Mouse (Mus musculus) bone marrow, adult 2 months (tissue): ENCODE results near the gene Slc35b4. TPM values are rescaled to one million over a fixed set of nuclear protein-coding genes. Genes with fewer than 3 reads are reported as not detected.

Experiments used
- H3K27ac ChIP-seq: fragments of 200-500 bp; 2 replicates; pipeline ENCODE4 v1.5.1; 2012; ENCODE audit warnings: low read depth, mild to moderate bottlenecking, control low read depth, inconsistent platforms, low read length; ENCODE audit not compliant: control insufficient read depth, poor library complexity, insufficient read depth
- H3K4me1 ChIP-seq: fragments of 200-500 bp; 2 replicates; pipeline ENCODE4 v1.6.1; 2011; ENCODE audit warnings: low read length; ENCODE audit not compliant: control insufficient read depth, insufficient read depth
- H3K4me3 ChIP-seq: fragments of 200-500 bp; replicated peaks from 2 replicates; pipeline ENCODE3; 2011; ENCODE audit warnings: mild to moderate bottlenecking, low read depth, low read length, control low read depth; ENCODE audit not compliant: control insufficient read depth
- CTCF ChIP-seq: fragments of 200-500 bp; IDR thresholded peaks from 2 replicates; pipeline ENCODE4 v1.5.1; 2011; ENCODE audit warnings: low read length, control low read depth; ENCODE audit not compliant: control insufficient read depth, insufficient read depth
- POLR2A ChIP-seq: fragments of 200-500 bp; IDR thresholded peaks from 2 replicates; pipeline ENCODE4 v1.6.1; 2011; ENCODE audit warnings: low read depth, mild to moderate bottlenecking, control low read depth, low read length, borderline replicate concordance; ENCODE audit not compliant: control insufficient read depth
- WGBS: fragments of 180-500 bp; shearing (Covaris S2); methylation state at CpG from one replicate; pipeline ENCODE4 v1.1.7; 2018; 5-methylcytosine and 5-hydroxymethylcytosine counted together
- polyA plus RNA-seq: library from polyadenylated mRNA; stranded (reverse); fragments of >200 nt; gene quantifications from 2 replicates; pipeline ENCODE4 v1.2.4, GENCODE M21; 2011; ENCODE audit warnings: low replicate concordance; ENCODE audit not compliant: missing spikeins, insufficient read depth, insufficient read length

The Slc35b4 gene
- polyA plus RNA-seq, 1 experiment = 5.1 TPM

- 76% methylated on average over 3 of the region's 3 CpGs for WGBS
- Histone ChIP-seq H3K4me3 (no peak overlapping the region), H3K27ac (no peak overlapping the region), H3K4me1 (peaks cover 2% of the 10 kb centered on the region; the same call in 1 of the 2 replicates)
- TF ChIP-seq CTCF (no peak), POLR2A (no peak)
Observed at GRCm38 (mm10) chr6:34179007-34179406, 2.1 kb upstream of the Slc35b4 start.

GRCm38 (mm10) chr6:34176111-34176863 lies 624 bp downstream of the Slc35b4 start:
- Histone ChIP-seq H3K4me1 (peaks cover 2% of the 10 kb centered on the region; the same call in 1 of the 2 replicates), H3K27ac (peak overlapping the region; percentile 72), H3K4me3 (peak overlapping the region; percentile 78)
- 2% methylated on average over 29 of the region's 29 CpGs for WGBS
- no peak for TF ChIP-seq POLR2A
- no peak for TF ChIP-seq CTCF

- WGBS = 9% methylated on average over 8 of the region's 8 CpGs
- Histone ChIP-seq H3K27ac (no peak overlapping the region), H3K4me3 (no peak overlapping the region), H3K4me1 (peaks cover 2% of the 10 kb centered on the region; the same call in 1 of the 2 replicates)
- no peak for TF ChIP-seq POLR2A
- TF ChIP-seq CTCF = no peak
Observed at GRCm38 (mm10) chr6:34174715-34175114, 2.2 kb downstream of the Slc35b4 start.

- Histone ChIP-seq H3K27ac (no peak overlapping the region), H3K4me3 (no peak overlapping the region), H3K4me1 (peaks cover 2% of the 10 kb centered on the region; the same call in 1 of the 2 replicates)
- TF ChIP-seq POLR2A (no peak), CTCF (no peak)
- WGBS = 86% methylated on average over 12 of the region's 12 CpGs
Observed at GRCm38 (mm10) chr6:34173251-34173650, 3.7 kb downstream of the Slc35b4 start.

GRCm38 (mm10) chr6:34171748-34172457 lies 5.0 kb downstream of the Slc35b4 start:
- Histone ChIP-seq H3K4me1 (peaks cover 2% of the 10 kb centered on the region; the same call in 1 of the 2 replicates), H3K27ac (no peak overlapping the region), H3K4me3 (no peak overlapping the region)
- TF ChIP-seq CTCF (no peak), POLR2A (no peak)
- 92% methylated on average over 12 of the region's 12 CpGs for WGBS

- no peak for TF ChIP-seq POLR2A
- TF ChIP-seq CTCF = no peak
- no peaks in the 10 kb centered on the region; the same call in 1 of the 2 replicates for H3K4me1 ChIP-seq
- no peak overlapping the region for H3K27ac ChIP-seq
- WGBS = 82% methylated on average over 7 of the region's 7 CpGs
- H3K4me3 ChIP-seq = no peak overlapping the region
Observed at GRCm38 (mm10) chr6:34170844-34171494, 5.9 kb downstream of the Slc35b4 start.

- Histone ChIP-seq H3K4me3 (no peak overlapping the region), H3K4me1 (no peaks in the 10 kb centered on the region), H3K27ac (no peak overlapping the region)
- TF ChIP-seq POLR2A (no peak), CTCF (no peak)
- WGBS = 34% methylated on average over 3 of the region's 3 CpGs
Observed at GRCm38 (mm10) chr6:34168834-34169233, 8.1 kb downstream of the Slc35b4 start.

- TF ChIP-seq CTCF (no peak), POLR2A (no peak)
- H3K4me3 ChIP-seq = no peak overlapping the region
Observed at GRCm38 (mm10) chr6:34163014-34163413, 13.9 kb downstream of the Slc35b4 start.

More at GRCm38 (mm10) chr6:34163014-34163413, 13.9 kb downstream of the Slc35b4 start:
- no peaks in the 10 kb centered on the region for H3K4me1 ChIP-seq
- H3K27ac ChIP-seq = no peak overlapping the region
- 91% methylated on average over 9 of the region's 9 CpGs for WGBS
